Mouse (Mus musculus) bone marrow, adult 2 months (tissue): ENCODE data around the gene Zfp934. TPM values are rescaled to one million over a fixed set of nuclear protein-coding genes. Genes with fewer than 3 reads are reported as not detected.
A peak's percentile ranks its signal among the peaks of the same experiment; 100 is the strongest.
"Not testable (repeated sequence)": the region's sequence is repeated elsewhere in the genome, so short reads cannot be mapped to it uniquely, and the experiment has no call there.

ENCODE experiments used
- H3K27ac ChIP-seq: fragments of 200-500 bp; 2 replicates; pipeline ENCODE4 v1.5.1; 2012; ENCODE audit warnings: low read depth, mild to moderate bottlenecking, control low read depth, inconsistent platforms, low read length; ENCODE audit not compliant: control insufficient read depth, poor library complexity, insufficient read depth
- H3K4me1 ChIP-seq: fragments of 200-500 bp; 2 replicates; pipeline ENCODE4 v1.6.1; 2011; ENCODE audit warnings: low read length; ENCODE audit not compliant: control insufficient read depth, insufficient read depth
- H3K4me3 ChIP-seq: fragments of 200-500 bp; replicated peaks from 2 replicates; pipeline ENCODE3; 2011; ENCODE audit warnings: mild to moderate bottlenecking, low read depth, low read length, control low read depth; ENCODE audit not compliant: control insufficient read depth
- CTCF ChIP-seq: fragments of 200-500 bp; IDR thresholded peaks from 2 replicates; pipeline ENCODE4 v1.5.1; 2011; ENCODE audit warnings: low read length, control low read depth; ENCODE audit not compliant: control insufficient read depth, insufficient read depth
- whole genome bisulfite sequencing: fragments of 180-500 bp; shearing (Covaris S2); methylation state at CpG from one replicate; pipeline ENCODE4 v1.1.7; 2018; 5-methylcytosine and 5-hydroxymethylcytosine counted together
- polyA plus RNA-seq: library from polyadenylated mRNA; stranded (reverse); fragments of >200 nt; gene quantifications from 2 replicates; pipeline ENCODE4 v1.2.4, GENCODE M21; 2011; ENCODE audit warnings: low replicate concordance; ENCODE audit not compliant: missing spikeins, insufficient read depth, insufficient read length

Gene Zfp934
- polyA plus RNA-seq: 8.7 and 13.3 TPM in 2 replicates

DNA sequence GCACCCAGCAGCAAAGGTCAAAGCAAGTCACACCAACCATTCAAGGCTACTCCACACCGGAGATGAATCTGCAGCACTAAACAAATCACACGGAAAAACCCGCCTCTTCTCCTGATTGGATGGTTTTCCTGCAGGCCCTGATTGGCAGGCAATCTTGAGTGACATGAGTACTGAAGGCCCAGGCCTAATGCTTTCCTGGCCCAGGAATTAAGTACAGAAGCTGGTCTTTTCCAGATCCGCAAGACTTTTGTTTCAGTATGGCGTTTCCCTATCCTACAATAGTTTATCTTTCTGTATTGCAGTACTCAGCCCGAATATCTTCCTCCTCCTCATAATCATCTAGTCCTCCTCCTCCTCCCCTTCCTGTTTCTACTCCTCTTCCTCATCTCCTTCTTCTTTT, at the start of gene Zfp934:
TSS of gene Zfp934 (minus strand) at position 101 of the 400 bp plus-strand sequence.
- H3K4me3 ChIP-seq, H3K27ac ChIP-seq, H3K4me1 ChIP-seq: not testable (repeated sequence)
- 84% methylated on average over 4 of the region's 6 CpGs for WGBS

GRCm38 (mm10) chr13:62617449-62617848, 46.5 kb upstream of the Zfp934 start:
- 87% methylated on average over 4 of the region's 4 CpGs for WGBS
- H3K4me3 ChIP-seq, H3K4me1 ChIP-seq, H3K27ac ChIP-seq: not testable (repeated sequence)

DNA sequence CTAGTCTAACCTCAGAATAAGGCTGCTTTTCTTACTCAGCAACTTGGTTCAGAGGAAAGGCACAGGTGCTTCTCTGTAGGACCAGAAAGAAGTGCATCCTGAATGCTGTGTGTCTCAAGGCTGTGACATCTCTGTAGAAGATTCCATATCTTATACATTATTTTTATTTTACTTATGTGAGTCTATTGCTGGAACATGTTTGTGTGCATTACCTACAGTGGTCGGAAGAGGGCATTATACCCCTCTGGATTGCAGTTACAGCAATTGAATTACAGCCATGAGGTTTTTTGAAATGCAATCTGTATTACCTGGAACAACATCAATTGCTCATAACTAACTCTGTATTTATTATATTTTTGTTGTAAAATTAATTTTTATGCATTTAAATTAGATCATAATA, 9.3 kb downstream of the Zfp934 start:
- not testable (repeated sequence) for H3K4me3 ChIP-seq, H3K27ac ChIP-seq, H3K4me1 ChIP-seq
- WGBS: 0% methylated on average over 1 of the region's 1 CpGs

GRCm38 (mm10) chr13:62558189-62559110, 12.5 kb downstream of the Zfp934 start, which contains the start of gene Zfp935:
Zfp935 (minus strand) TSS chr13:62558511.
- WGBS: 4% methylated on average over 27 of the region's 27 CpGs
- peak within 1 kb of the TSS; percentile 22 for H3K4me3 ChIP-seq
- H3K27ac ChIP-seq, H3K4me1 ChIP-seq: not testable (repeated sequence)

DNA sequence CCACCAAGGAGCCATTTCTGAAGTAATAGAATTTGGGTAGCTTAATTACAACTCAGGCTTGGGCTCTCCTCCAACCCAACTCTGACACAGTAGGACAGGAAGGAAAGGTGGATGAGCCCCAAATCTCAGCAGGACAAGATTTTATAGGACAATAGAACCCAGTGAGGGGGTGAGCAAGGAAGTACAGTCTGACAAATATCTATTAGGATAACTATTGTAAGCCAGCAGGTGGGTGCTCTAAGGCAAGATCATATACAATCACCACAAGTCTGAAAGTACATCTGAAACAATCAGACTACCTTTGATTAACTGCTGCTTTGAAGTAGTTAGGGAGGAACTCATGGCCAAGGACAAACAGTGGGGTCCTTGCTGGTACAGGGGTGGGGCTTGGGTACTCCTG, 40.9 kb downstream of the Zfp934 start:
- H3K4me3 ChIP-seq, H3K4me1 ChIP-seq, H3K27ac ChIP-seq: not testable (repeated sequence)

- not testable (repeated sequence) for H3K27ac ChIP-seq, H3K4me3 ChIP-seq, H3K4me1 ChIP-seq
- WGBS: 79% methylated on average over 1 of the region's 1 CpGs
Observed at GRCm38 (mm10) chr13:62510641-62511420, 60.2 kb downstream of the Zfp934 start.

DNA sequence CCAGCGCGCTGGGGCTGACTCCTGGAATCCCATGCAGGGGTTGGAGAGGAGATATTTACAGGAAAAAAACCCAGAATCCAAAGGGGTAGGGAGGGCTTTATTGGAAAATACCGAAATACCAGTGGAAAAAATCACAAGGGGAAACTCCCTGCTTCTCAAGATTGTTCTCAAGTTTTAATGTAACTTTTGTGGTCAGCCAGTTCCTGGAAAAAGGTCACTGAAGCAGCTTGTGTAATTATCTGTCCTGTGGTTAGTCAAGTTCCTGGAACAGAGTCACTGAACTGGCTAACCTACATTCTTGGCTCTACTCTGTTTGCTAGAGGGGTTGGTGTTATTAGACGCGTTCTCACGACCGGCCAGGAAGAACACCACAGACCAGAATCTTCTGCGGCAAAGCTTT, 98.3 kb downstream of the Zfp934 start:
- not testable (repeated sequence) for H3K4me1 ChIP-seq, H3K27ac ChIP-seq
- WGBS: 86% methylated on average over 8 of the region's 8 CpGs

DNA sequence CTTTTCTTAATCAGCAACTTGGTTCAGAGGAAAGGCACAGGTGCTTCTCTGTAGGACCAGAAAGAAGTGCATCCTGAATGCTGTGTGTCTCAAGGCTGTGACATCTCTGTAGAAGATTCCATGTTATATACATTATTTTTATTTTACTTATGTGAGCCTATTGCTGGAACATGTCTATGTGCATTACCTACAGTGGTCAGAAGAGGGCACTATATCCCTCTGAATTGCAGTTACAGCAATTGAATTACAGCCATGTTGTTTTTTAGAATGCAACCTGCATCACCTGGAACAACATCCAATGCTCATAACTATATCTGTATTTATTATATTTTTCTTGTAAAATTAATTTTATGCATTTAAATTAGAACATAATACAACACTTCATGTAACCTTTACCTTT, 101.1 kb downstream of the Zfp934 start:
- not testable (repeated sequence) for H3K27ac ChIP-seq, H3K4me1 ChIP-seq, H3K4me3 ChIP-seq
- peak; percentile 35; the same call in 1 of the 2 replicates for TF ChIP-seq CTCF

More for the DNA sequence above, 98.3 kb downstream of the Zfp934 start:
- H3K4me3 ChIP-seq: not testable (repeated sequence)

DNA sequence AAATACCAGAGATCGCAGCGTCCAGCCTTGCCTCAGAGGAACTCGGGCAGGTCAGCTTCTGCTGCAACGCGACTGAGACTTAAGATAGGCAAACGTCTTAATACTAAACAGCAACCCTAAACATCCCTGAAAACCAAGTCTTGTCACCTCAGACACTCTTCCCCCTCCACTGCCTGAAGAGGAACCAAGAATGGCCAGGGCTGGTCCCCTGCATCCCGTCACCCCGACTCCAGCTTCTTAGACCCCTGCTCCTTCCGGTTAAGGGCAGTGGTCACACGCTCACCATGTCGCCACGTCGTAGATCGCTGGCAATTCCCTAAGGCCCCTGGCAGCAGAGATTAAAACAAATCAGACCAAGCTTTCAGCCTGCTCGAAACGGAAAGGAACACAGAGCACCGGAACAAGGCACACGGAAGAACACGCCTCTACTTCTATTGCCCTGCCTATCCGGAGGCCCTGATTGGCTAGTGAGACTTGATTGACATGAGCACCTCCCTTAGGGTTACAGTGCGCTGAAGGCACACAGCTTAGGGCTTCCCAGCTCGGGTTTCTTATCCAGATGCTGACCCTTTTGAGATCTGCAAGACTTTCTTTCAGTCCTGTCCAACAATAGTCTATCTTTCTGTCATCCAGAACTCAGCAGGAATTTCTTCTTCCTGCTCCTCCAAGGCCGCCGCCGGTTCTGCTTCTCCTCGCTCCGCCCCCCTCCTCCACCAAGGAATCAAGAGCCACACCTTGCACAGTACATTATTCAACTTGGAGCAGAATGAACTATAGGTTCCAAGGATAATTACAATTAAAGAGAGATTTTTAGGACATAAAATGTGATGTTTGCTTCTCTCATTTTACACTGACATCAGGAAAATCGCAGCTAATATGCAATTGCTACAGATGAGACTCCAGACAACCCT, 104.3 kb downstream of the Zfp934 start, which contains the start of gene Gm49359:
TSS of gene Gm49359 (minus strand) at position 409 of the 911 bp plus-strand sequence.
- Histone ChIP-seq H3K27ac (peak within 1 kb of the TSS; percentile 49), H3K4me3 (peak within 1 kb of the TSS; percentile 97)
- WGBS: 2% methylated on average over 28 of the region's 28 CpGs
- H3K4me1 ChIP-seq: not testable (repeated sequence)

Other genes starting within 250 kb of the Zfp934 start
- gene Gm3604, start 188.0 kb downstream of the Zfp934 start, polyA plus RNA-seq: 1.7 and 2.7 TPM in 2 replicates
- 0.97 and 4.9 TPM in 2 replicates for gene Gm49359, start 104.4 kb downstream of the Zfp934 start, polyA plus RNA-seq
- gene Zfp935, start 12.7 kb downstream of the Zfp934 start, polyA plus RNA-seq: not detected in 2 replicates
- 2.6 and 4.9 TPM in 2 replicates for gene 6720489N17Rik, start 53.0 kb upstream of the Zfp934 start, polyA plus RNA-seq
- gene Platr25, start 189.5 kb upstream of the Zfp934 start, polyA plus RNA-seq: 2.5 and 9.4 TPM in 2 replicates
- 1.6 and 2.4 TPM in 2 replicates for gene Gm5141, start 214.6 kb upstream of the Zfp934 start, polyA plus RNA-seq